Mouse (Mus musculus): Measurements from ENCODE around the gene Plcb4. TPM values are rescaled to one million over a fixed set of nuclear protein-coding genes. Genes with fewer than 3 reads are reported as not detected.

Gene Plcb4
- polyA plus RNA-seq, 1 experiment from 2014 or later = 26.5 TPM

GRCm38 (mm10) chr2:135672459-135673104 lies 13.8 kb downstream of the Plcb4 start:
- no peaks in the 10 kb centered on the region for H3K27me3 ChIP-seq
- ChIA-PET POLR2A (no interaction called here), CTCF (interaction anchor here (1.0 kb wide), 1 partner anchor 39 kb away, joined by 3 read pairs; no protein-coding TSS in a partner anchor)
- DNase-seq (ENCODE audit: low read depth, low spot score) (no peak), ATAC-seq (no peak)
- in situ Hi-C loops (cut with MboI; ENCODE audit: low pct_unique_long_range_greater_than_20kb) = loop anchor here (25.0 kb wide), 1 partner anchor 235 kb away; no protein-coding TSS in a partner anchor
- TF ChIP-seq CTCF (IDR thresholded peaks at IDR 0.05) = no peak

GRCm38 (mm10) chr2:135673649-135674048 lies 14.8 kb downstream of the Plcb4 start:
- in situ Hi-C loops (cut with MboI; ENCODE audit: low pct_unique_long_range_greater_than_20kb) = loop anchor here (25.0 kb wide), 1 partner anchor 236 kb away; no protein-coding TSS in a partner anchor
- no peak for TF ChIP-seq CTCF (IDR thresholded peaks at IDR 0.05)
- H3K27me3 ChIP-seq = no peaks in the 10 kb centered on the region
- CTCF ChIA-PET = no interaction called here
- POLR2A ChIA-PET = no interaction called here
- no peak for ATAC-seq
- DNase-seq (ENCODE audit: low read depth, low spot score) = no peak

- TF ChIP-seq CTCF (IDR thresholded peaks at IDR 0.05) = no peak
- in situ Hi-C loops (cut with MboI; ENCODE audit: low pct_unique_long_range_greater_than_20kb) = no loop called here
- CTCF ChIA-PET = interaction anchor here (1.1 kb wide), 1 partner anchor 10 kb away, joined by 3 read pairs; no protein-coding TSS in a partner anchor
- POLR2A ChIA-PET = no interaction called here
- H3K27me3 ChIP-seq = no peaks in the 10 kb centered on the region
- DNase-seq (ENCODE audit: low read depth, low spot score) (no peak), ATAC-seq (no peak)
Measured at GRCm38 (mm10) chr2:135675284-135675683, 16.5 kb downstream of the Plcb4 start.

GRCm38 (mm10) chr2:135676978-135677501 lies 18.2 kb downstream of the Plcb4 start:
- no peak for TF ChIP-seq CTCF (IDR thresholded peaks at IDR 0.05)
- in situ Hi-C loops (cut with MboI; ENCODE audit: low pct_unique_long_range_greater_than_20kb) = no loop called here
- ChIA-PET POLR2A (no interaction called here), CTCF (interaction anchor here (0.9 to 1.4 kb wide), 2 partner anchors 9 to 215 kb away, joined by 3 read pairs; no protein-coding TSS in a partner anchor)
- DNase-seq (ENCODE audit: low read depth, low spot score) = no peak
- H3K27me3 ChIP-seq = no peaks in the 10 kb centered on the region
- ATAC-seq = no peak

- DNase-seq (ENCODE audit: low read depth, low spot score) (no peak), ATAC-seq (no peak)
- TF ChIP-seq CTCF (IDR thresholded peaks at IDR 0.05) = no peak
- POLR2A ChIA-PET = no interaction called here
- H3K27me3 ChIP-seq = no peaks in the 10 kb centered on the region
- CTCF ChIA-PET = interaction anchor here (0.9 to 1.4 kb wide), 2 partner anchors 10 to 214 kb away, joined by 3 read pairs; no protein-coding TSS in a partner anchor
- in situ Hi-C loops (cut with MboI; ENCODE audit: low pct_unique_long_range_greater_than_20kb) = no loop called here
Measured at GRCm38 (mm10) chr2:135677601-135678000, 18.8 kb downstream of the Plcb4 start.

GRCm38 (mm10) chr2:135680001-135680400 lies 21.2 kb downstream of the Plcb4 start:
- no peak for ATAC-seq
- no peak for DNase-seq (ENCODE audit: low read depth, low spot score)
- TF ChIP-seq CTCF (IDR thresholded peaks at IDR 0.05) = no peak
- H3K27me3 ChIP-seq = no peaks in the 10 kb centered on the region
- in situ Hi-C loops (cut with MboI; ENCODE audit: low pct_unique_long_range_greater_than_20kb) = no loop called here
- POLR2A ChIA-PET = interaction anchor here (0.6 kb wide), 1 partner anchor 247 kb away, joined by 4 read pairs; no protein-coding TSS in a partner anchor
- CTCF ChIA-PET = interaction anchor here (1.1 kb wide), 1 partner anchor 9 kb away, joined by 3 read pairs; no protein-coding TSS in a partner anchor

GRCm38 (mm10) chr2:135680406-135681134 lies 21.8 kb downstream of the Plcb4 start:
- CTCF ChIA-PET = interaction anchor here (1.1 kb wide), 1 partner anchor 9 kb away, joined by 3 read pairs; no protein-coding TSS in a partner anchor
- in situ Hi-C loops (cut with MboI; ENCODE audit: low pct_unique_long_range_greater_than_20kb) = no loop called here

GRCm38 (mm10) chr2:135683684-135684440 lies 25.1 kb downstream of the Plcb4 start:
- ChIA-PET POLR2A (no interaction called here), CTCF (no interaction called here)
- ATAC-seq (no peak), DNase-seq (ENCODE audit: low read depth, low spot score) (no peak)
- TF ChIP-seq CTCF (IDR thresholded peaks at IDR 0.05) = no peak
- no peaks in the 10 kb centered on the region for H3K27me3 ChIP-seq
- in situ Hi-C loops (cut with MboI; ENCODE audit: low pct_unique_long_range_greater_than_20kb) = no loop called here

More at GRCm38 (mm10) chr2:135680406-135681134, 21.8 kb downstream of the Plcb4 start:
- no peak for ATAC-seq
- no peaks in the 10 kb centered on the region for H3K27me3 ChIP-seq
- POLR2A ChIA-PET = no interaction called here
- TF ChIP-seq CTCF (IDR thresholded peaks at IDR 0.05) = no peak
- DNase-seq (ENCODE audit: low read depth, low spot score) = no peak

- ATAC-seq (no peak), DNase-seq (ENCODE audit: low read depth, low spot score) (no peak)
- in situ Hi-C loops (cut with MboI; ENCODE audit: low pct_unique_long_range_greater_than_20kb) = no loop called here
- no peaks in the 10 kb centered on the region for H3K27me3 ChIP-seq
- TF ChIP-seq CTCF (IDR thresholded peaks at IDR 0.05) = no peak
- POLR2A ChIA-PET = interaction anchor here (0.6 kb wide), 1 partner anchor 129 kb away, joined by 3 read pairs; no protein-coding TSS in a partner anchor
- CTCF ChIA-PET = no interaction called here
Measured at GRCm38 (mm10) chr2:135686692-135687091, 27.9 kb downstream of the Plcb4 start.

GRCm38 (mm10) chr2:135687585-135687984 lies 28.8 kb downstream of the Plcb4 start:
- ATAC-seq (no peak), DNase-seq (ENCODE audit: low read depth, low spot score) (no peak)
- H3K27me3 ChIP-seq = no peaks in the 10 kb centered on the region
- in situ Hi-C loops (cut with MboI; ENCODE audit: low pct_unique_long_range_greater_than_20kb) = no loop called here
- no peak for TF ChIP-seq CTCF (IDR thresholded peaks at IDR 0.05)
- POLR2A ChIA-PET = no interaction called here
- CTCF ChIA-PET = no interaction called here
